Mouse (Mus musculus) cerebellum, adult (tissue): ENCODE data around the gene Cmah.
"Not testable (repeated sequence)": the region's sequence is repeated elsewhere in the genome, so short reads cannot be mapped to it uniquely, and the experiment has no call there.

Source experiments
- ATAC-seq: cut with Nextera tagmentation; 2 replicates; pipeline ENCODE4 v1.9.2; 2017; ENCODE audit warnings: mild to moderate bottlenecking, moderate library complexity, mixed read lengths; ENCODE audit not compliant: insufficient number of reproducible peaks, low FRiP score, low TSS enrichment

Gene Cmah

DNA sequence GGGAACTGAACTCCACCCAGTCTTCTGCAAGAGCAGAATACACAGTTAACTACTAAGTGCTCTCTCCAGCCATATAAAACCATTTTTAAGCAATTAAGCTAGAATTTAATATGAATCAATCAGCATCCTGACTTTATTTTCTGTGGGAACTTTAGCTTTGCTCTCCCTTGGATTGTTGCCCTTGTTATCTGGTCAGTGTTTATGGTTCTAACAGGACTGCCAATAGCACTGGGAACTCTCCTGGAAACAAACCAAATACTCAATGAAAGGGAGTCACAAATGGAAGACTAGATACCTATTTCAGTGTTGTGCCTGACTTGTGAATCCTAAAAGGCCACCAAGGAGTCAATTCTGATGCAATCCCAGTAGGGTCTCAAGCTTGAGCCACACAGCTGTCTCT lies 12.7 kb downstream of the Cmah start:
- no peak for ATAC-seq

DNA sequence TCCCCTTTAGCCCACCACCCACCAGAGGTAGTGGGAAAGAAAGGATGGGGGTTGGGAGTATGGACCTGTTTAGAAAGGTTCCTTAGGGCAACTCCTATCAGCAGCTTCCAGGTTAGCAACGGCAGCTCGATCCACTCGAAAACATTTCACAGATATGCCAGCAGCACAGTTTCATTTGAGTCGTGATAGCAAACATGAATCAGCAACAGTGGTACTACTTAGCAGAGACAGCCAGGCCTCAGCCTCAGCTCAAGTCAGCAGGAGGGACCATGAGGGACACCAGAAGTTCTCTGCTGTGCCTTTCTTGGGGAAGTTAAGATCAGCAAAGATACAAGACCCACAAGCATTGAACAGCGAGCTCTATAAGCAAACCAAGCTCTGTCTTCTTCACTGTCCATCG lies 13.3 kb downstream of the Cmah start:
- no peak for ATAC-seq

DNA sequence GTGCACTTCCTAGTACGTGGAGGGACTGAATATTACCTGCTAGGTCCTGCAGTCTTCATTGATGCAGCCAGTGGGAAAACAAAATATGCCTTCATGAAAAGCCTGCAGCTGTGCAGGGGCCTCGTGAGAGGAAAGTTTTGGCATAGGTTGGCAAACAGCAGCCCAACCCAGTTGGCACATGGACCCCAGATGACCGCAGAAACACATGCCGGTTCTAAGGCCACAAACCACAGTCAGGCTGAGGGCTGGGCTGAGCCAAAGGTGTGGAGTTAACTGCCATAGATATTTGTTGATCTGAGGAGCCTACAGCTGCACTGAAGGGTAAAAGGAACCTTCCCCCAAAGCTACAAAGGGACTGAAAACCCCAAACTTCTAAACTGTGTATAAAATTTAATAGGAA lies 14.9 kb downstream of the Cmah start:
- no peak for ATAC-seq

DNA sequence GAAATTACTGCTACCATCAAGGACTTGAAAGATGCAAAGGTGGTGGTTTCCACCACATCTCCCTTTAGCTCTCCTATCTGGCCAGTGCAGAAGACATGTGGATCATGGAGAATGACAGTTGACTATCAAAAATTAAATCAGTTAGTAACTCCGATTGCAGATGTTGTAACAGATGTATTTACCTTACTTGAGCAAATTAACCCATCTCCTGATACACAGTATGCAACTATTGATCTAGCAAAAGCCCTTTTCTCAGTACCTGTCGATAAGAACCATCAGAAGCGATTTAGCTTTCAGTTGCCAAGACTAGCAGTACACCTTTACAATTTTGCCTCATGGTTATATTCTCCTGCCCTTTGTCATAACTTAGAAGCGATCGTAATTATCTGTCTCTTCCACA lies 25.8 kb downstream of the Cmah start:
- no peak for ATAC-seq

DNA sequence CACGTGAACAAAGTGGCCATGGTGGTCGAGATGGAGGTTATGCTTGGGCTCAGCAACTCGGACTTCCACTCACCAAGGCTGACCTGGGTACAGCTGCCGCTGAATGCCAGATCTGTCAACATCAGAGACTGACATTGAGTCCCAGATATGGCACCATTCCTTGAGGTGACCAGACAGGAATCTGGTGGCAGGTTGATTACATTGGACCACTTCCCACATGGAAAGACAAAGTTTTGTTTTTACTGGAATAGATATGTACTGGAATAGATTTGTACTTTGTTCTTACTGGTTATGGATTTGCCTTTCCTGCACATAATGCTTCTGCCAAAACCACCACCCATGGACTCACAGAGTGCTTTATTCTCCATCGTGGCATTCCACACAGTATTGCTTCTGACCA lies 27.5 kb downstream of the Cmah start:
- no peak for ATAC-seq

DNA sequence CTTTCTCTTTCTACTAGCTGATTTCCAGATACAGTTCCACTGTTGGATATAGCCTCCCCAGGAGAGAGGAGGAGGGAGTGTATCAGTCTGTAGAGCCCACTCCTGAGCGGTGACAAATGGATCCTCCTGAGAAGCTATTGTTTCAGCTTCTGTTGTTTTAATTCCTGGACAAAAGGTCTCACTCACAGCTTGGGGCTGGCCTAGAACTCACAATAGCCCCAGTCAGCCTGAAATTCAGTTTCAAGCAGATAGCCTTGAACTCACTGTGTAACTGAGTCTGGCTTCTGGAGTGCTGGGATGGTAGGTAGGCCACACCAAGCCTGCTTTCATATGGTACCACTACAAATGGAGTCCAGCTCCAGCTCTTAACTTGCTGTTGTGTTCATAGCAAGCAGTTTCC lies 32.0 kb downstream of the Cmah start:
- ATAC-seq, result no peak

DNA sequence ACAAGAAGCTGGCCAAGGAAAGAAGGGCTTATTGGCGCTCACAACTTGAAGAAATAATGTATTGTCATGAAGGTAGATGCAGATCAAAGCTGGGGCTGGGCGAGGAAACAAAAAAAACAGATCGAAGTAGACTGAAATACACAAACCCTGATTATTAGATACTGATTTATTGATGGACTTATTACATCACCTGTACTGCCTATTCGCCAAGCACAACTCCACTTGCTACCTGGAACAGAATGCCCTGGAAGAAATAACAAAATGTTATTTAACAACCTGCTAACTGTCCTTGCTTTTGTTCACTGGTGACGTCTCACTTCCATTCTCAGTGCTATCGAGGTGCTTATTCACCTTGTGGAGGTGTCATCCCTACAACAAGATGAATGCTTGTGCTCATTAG lies 38.0 kb downstream of the Cmah start:
- ATAC-seq, result no peak

DNA sequence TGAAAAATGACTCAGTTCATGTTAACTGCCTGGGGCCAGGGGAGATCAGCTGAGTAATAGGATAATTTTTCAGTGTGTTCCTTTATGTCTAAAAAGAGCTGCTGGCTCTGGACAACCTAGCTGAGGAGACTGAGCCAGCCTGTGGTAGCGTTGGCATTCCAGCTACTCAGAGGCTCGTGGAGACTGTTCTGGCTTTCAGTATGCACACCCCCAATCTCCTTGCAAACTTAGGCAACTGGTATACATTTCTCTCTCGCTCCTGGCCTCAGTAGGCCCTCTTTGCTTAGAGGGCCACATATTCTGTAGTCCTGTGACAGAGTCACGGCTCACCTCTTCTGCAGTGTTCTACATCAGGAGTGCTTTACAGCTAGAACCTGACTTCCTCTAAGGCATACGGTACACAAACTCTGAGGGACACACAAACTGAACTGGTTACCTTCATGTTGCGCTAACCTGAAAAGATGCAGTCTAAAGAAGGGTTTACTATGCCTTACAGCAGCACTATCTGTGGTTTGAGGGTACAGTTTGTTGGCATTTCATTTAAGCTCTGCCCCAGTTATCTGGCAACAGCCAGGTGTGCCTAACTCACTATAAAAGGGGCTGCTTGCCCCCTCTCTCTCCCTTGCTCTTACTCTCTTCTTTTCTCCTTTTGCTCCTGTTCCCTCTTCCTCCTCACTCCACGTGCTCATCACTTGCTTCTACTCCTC lies 45.8 kb downstream of the Cmah start:
- no peak for ATAC-seq

DNA sequence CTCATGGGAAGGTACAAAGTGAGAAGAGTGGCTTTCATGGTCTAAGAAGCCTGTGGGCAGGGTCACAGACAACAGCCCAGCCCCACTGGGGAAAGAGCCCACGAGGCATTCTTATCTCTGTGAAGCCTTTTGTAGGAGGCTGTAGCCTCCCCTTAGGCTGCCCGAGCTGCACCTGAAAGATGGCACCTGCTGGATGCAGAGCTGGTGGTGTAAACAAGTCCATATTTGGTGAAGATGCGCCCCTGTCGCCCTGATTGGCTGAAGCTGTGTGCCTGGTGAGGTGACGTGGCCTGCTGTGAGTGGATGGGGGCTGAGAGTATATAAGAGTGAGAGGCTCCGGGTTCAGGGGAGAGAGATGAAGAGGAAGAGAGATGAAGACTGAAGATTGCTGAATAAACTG lies 47.4 kb downstream of the Cmah start:
- ATAC-seq, result not testable (repeated sequence)

DNA sequence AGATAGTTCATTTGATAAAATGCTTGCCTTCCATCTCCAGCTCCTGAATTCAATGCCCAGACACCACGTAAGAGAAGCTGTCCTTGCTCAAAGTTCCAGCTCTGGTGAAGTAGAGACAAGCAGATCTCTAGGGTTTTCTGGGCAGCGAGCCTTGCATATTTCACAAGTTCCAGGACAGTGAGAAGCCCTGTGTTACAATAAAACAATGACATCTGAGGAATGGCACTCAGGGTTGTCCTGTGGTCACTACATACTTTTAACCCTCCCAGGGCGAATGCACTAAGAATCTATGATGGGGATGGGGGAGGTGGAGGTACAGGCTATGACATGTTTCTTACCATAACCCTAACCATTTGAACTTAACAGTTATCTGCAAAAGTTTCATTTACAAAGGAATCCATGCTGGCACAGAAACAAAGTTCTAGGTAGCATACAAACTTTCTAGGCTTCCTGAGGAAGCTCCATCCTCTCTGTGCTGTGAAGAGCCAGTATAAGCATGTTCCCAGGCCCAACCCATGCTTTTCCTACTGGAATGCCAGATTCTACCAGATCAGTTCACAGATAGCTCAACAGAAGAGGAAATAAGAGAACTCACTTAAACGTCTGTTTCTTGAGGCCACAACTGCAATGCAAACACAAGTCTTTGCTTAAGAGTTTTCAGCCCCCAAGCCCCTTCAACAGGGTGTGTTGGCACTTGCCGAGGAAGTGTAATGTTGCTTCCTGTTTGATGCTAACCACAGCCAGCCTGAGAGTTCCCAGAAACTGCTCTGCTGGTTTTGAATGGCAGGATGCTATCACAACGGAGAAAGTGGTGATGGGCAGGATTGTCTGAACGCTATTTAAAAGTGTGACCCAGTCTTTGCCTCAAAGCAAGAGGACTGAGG lies 48.4 kb downstream of the Cmah start:
- no peak for ATAC-seq

DNA sequence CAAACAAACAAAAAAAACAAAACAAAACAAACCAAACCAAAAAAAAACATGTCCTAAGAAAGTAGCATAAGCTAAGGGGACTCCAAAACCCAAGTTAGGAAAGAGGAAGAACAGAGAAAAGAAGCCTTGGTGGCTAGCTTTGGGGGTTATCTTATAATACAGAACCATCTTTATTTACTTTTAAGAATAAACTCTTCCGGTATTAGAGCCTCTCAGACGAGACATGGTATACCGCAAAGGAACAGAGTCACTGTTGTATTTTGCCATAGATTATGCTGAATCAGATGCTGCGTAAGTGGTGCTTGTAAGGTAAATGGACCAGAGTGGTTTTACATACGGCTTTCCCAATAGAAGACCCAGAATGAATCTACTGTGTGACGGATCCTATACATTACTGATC lies 53.5 kb downstream of the Cmah start:
- ATAC-seq, result no peak

DNA sequence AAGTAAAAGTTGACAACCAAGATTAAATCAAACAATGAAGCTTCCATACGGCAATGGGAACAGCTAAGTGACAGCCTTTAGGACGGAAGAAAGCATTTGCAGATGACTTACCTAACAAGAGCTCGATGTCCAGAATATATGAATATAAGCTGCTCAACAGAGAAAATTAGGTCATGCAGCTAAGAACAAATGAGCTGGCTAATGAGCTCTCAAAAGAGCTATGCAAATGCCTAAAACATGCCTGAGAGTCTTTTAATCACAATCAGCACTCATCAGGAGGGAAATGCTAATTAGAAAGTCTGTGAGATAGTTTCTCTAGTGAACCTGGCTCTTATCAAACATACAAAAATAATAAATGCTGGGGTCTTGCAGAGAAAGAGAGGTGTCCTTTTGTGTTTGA lies 56.7 kb downstream of the Cmah start:
- no peak; the same call in 1 of the 2 replicates for ATAC-seq

DNA sequence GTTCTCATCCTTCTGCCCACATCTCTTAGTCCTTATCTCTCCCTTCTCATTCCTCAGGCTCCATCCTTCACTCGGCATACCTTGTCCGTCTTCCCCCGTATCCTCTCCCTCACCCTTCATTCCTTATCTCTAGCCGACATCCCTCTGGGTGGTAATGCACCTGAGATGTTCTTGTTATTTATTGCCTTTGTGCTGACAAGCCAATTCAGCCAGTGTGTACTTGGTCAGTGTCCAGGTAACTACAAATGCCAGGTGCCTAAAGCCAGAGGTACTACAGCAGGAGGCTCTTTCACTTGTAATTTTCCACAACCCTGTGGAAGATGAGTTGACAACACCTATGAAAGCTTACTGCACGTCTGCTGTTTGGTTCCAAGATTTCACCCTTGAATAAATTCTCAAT lies 64.7 kb downstream of the Cmah start:
- ATAC-seq, result no peak

DNA sequence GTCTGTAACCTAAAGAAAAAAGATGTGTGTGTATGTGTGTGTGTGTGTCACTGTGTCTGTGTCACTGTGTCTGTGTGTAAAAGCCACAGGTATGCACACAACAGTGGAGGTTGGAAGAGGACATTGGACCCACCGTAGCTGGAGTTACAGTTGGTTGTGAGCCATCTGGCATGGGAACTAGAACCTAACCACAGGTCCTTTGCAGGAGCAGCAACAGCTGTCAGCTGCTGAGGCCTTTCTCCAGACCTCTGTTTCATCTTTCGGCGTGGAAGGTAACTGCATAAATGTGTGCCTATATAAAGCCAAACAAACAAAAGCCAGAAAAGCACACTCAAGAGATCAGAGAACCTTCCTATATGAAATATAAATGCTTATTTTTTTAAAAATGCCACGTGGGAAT lies 65.5 kb downstream of the Cmah start:
- no peak for ATAC-seq

DNA sequence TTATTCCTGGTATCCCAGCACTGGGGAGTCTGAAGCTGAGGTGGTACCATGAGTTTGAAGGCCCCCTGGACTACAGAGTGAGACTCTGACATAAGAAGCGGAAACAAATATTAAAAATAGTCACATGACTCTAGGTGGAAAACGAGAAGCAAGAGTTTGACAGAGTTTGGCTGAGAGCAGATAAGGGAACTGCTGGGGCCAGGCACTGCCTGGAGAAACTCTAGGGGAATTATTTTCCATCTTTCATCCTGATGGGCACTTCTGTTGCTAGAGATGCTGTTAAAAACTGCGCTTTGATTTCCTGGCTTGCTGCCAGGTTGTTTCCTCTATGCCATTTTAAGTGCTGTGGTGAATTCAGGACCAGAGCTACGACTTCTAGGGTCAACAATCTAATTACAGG lies 65.9 kb downstream of the Cmah start:
- ATAC-seq, result no peak

DNA sequence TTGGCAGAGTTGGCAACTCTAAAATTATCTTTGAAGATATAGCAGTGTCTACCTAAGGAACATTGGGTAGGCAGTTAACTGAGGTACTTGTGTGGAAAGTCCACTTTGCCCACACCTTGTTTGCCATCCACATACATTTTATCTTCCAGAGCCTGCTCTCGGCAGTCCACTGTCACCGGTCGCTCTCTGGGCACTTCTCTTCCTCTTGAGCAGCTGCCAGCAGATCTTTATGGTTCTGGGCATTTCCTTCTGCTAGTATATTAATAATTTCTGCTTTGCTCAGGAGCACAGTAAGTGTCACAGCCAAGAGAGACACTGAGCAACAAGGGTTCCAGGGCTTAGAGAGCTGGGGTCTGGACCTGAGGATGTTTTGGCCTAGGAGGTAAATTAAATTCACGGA lies 68.6 kb downstream of the Cmah start:
- ATAC-seq, result no peak

DNA sequence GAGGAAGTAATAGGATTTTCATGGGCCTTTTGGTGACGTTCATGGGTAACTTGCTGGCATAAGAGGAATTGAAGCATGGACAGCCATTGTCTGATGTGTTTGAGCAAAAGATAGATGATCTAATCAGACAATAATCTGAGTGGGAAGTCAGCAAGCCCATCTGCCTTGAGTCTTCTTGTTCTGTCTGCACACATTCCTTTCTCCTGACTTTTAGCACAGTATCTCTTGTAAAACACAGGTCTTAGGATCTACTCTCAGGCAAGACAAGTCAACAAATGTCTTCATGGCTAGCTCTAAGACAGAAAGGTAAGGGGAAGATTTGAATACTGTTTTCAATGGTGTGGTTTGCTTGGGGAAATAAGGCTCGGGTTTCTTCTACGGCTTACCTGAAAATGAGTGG lies 70.0 kb downstream of the Cmah start:
- no peak for ATAC-seq

DNA sequence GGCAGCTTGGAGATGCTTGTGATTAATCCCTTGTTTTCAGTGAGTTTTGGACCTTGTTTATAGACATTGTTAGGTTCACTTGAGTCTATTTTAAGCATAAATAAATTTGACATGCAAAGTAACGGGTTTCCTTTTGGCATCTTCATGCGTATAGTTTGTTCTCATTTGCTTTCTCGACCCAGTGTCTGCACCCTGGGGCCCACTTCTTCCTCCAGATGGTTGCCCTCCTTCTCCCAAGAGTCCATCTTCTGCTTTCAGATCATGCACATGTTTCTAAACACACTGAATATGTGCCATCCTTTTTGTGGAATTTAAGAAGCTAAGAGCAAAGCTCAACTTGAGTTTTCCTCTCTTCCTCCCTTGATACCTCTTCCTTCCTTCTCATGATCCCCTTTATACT lies 71.3 kb downstream of the Cmah start:
- ATAC-seq, result no peak

DNA sequence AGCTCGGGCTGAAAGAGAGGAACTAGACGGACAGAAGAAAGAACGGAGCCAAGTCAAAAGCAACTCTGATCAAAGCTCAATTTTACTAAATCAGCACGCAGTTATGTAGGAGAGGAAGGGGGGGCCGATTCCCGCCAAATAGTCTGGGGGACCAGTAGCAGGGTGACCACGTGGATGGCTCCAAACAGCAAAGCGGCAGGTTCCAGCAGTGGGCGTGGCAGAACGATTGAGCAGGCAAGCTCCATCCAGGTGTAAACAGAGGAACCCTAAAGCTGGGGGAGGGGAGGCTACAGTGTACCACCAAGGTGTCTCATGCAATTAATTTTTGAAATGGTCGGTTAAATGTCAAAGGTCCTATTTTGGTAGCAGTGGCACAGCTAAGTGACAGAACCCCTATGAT lies 74.6 kb downstream of the Cmah start:
- not testable (repeated sequence) for ATAC-seq

DNA sequence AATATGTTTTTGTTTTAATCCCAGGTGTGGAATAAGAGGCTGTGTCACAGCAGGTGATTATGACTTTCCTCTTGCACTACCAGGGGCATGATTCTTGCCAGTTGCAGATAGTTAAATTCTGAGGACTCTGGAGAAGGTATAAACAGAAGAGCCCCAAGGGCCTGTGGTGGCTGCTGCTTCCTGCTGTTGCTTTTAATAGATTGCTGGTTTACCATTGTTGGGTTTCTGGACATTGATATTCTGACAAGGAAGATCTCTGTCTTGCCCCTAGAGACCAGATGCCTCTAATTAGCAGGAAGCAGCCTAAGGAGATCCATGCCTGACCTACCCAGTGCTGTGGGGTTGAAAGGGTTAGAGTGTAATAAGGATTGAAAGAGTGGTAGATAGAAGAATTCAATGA lies 75.8 kb downstream of the Cmah start:
- no peak for ATAC-seq

DNA sequence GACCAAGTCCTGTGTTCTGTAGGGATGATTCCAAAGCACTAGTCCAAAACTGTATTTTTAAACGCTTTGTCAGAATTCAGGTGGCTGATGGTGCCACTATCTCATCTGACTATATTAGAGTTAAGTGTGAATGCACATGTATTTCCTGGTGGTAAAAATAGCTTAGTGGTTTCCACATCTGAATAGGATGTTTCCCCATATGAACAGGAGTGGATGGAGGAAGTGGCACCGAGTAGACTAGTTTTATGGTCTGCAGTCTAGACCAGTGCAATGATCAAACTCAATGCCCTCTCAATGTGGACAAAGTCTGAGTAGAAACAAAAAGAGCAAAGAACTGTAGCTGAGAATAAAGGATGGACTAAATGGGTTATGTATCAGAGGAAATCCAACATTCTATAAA lies 79.6 kb downstream of the Cmah start:
- ATAC-seq, result no peak

DNA sequence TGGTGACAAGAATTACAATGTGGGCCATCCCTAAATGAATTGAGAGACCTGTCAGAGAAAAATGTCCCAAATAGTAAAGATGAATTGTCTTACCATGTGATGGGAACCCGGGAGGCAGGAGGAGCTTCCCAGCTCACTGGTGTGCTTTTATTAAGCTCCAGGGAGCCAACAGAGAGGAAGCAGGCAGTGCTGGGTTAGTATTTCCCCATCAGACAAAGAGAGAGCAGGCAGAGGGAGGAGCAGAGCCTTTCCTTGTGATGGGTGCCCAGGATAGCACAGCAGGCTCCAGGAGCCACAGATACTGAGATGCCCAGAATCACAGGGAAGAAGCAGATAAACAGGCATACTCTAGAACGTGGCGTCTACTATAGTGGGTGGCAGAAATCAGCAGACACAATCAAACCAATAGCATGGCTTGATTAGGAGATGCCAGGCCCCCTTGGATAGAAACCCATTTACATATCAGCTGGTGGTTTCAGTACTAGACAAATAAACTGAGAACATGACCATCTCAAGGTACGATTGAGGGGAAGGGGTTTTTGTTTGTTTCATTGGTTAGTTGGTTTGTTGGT lies 87.5 kb downstream of the Cmah start:
- ATAC-seq, result no peak
